Mouse (Mus musculus): ENCODE results near the gene Ift122. TPM values are rescaled to one million over a fixed set of nuclear protein-coding genes. Genes with fewer than 3 reads are reported as not detected.

The Ift122 gene
- polyA plus RNA-seq, 1 experiment from 2014 or later, result 2.7 TPM

DNA sequence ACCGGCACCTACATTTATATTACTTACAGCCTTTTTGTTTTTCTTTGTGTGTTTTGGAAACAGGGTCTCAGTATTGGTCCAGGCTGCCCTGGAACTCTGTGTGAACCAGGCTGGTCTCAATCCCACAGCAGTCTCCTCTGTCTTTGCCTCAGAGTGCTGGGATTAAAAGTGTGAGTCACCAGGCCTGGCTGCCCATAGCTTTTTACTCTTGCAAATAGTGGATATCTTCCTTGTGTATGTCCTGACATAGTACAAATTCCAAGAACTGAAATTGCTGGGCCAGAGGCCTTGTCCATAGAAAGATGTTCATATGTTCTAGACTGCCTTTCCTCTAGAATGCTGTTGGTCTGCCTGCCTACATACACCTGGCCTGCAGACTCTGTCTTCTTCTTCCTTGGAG lies 43.1 kb downstream of the Ift122 start:
- Histone ChIP-seq H3K27me3 (ENCODE audit: control insufficient read depth, insufficient read depth, low read depth, low read length) (no peaks in the 10 kb centered on the region), H3K36me3 (ENCODE audit: control insufficient read depth, insufficient read depth) (no peaks in the 10 kb centered on the region), H3K27ac (ENCODE audit: low read length) (no peak overlapping the region), H3K4me2 (ENCODE audit: low read depth, low read length) (no peak overlapping the region), H3K9ac (ENCODE audit: low read depth, low read length) (no peak overlapping the region), H3K4me3 (ENCODE audit: low read depth, low read length) (no peak overlapping the region), H3K4me1 (ENCODE audit: control insufficient read depth, low read depth, low read length) (no peaks in the 10 kb centered on the region), H3K9me3 (replicated peaks; ENCODE audit: control insufficient read depth, low read length) (no peaks in the 10 kb centered on the region)
- 79% methylated on average over 1 of the region's 1 CpGs for WGBS (ENCODE audit: insufficient replicate concordance)
- no peak for ATAC-seq (ENCODE audit: low read depth)

GRCm38 (mm10) chr6:115897117-115897516 lies 43.8 kb downstream of the Ift122 start:
- H3K36me3 ChIP-seq (ENCODE audit: control insufficient read depth, insufficient read depth), result no peaks in the 10 kb centered on the region
- 30% methylated on average over 4 of the region's 4 CpGs for WGBS (ENCODE audit: insufficient replicate concordance)
- H3K27ac ChIP-seq (ENCODE audit: low read length), result no peak overlapping the region
- H3K9me3 ChIP-seq (replicated peaks; ENCODE audit: control insufficient read depth, low read length), result no peaks in the 10 kb centered on the region
- no peak for ATAC-seq (ENCODE audit: low read depth)
- H3K9ac ChIP-seq (ENCODE audit: low read depth, low read length), result no peak overlapping the region
- no peak overlapping the region for H3K4me3 ChIP-seq (ENCODE audit: low read depth, low read length)
- H3K4me1 ChIP-seq (ENCODE audit: control insufficient read depth, low read depth, low read length), result no peaks in the 10 kb centered on the region
- H3K27me3 ChIP-seq (ENCODE audit: control insufficient read depth, insufficient read depth, low read depth, low read length), result no peaks in the 10 kb centered on the region
- no peak overlapping the region for H3K4me2 ChIP-seq (ENCODE audit: low read depth, low read length)

DNA sequence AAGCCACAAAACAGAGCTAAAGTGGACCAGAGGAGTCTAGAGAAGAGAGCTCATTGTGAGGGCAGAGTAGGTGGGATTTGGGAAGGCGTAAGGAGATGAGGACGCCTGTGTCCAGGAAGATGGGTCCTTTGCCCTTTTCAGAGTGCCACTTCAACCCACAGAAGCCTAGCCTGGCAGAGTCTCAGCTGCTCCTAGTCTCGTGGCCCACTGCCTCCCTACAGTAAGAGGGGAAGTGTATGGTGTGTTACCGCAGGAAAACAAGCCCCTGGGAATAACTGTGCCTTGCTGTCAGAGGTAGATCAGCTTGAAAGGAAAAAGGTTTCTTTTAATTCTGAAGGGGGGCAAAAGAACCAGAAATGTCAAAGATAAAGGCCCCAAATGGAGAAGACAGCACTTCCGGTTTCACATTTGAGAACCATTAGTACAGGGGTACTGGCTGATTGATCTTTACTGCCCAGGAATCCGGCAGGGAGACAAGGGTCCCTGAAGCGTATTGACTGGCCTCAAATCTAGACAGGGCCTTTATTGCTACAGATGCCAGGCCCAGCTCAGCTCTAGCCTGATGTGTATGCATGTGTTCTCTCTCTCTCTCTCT lies 44.8 kb downstream of the Ift122 start:
- WGBS (ENCODE audit: insufficient replicate concordance), result 51% methylated on average over 7 of the region's 7 CpGs
- ATAC-seq (ENCODE audit: low read depth), result no peak
- Histone ChIP-seq H3K4me1 (ENCODE audit: control insufficient read depth, low read depth, low read length) (no peaks in the 10 kb centered on the region), H3K4me2 (ENCODE audit: low read depth, low read length) (no peak overlapping the region), H3K4me3 (ENCODE audit: low read depth, low read length) (no peak overlapping the region), H3K9me3 (replicated peaks; ENCODE audit: control insufficient read depth, low read length) (no peaks in the 10 kb centered on the region), H3K27ac (ENCODE audit: low read length) (no peak overlapping the region), H3K9ac (ENCODE audit: low read depth, low read length) (no peak overlapping the region), H3K36me3 (ENCODE audit: control insufficient read depth, insufficient read depth) (no peaks in the 10 kb centered on the region), H3K27me3 (ENCODE audit: control insufficient read depth, insufficient read depth, low read depth, low read length) (no peaks in the 10 kb centered on the region)

GRCm38 (mm10) chr6:115901062-115901461 lies 47.8 kb downstream of the Ift122 start:
- peak; percentile 43; the same call in 1 of the 2 replicates for ATAC-seq (ENCODE audit: low read depth)
- 1% methylated on average over 3 of the region's 3 CpGs for WGBS (ENCODE audit: insufficient replicate concordance)
- no peak overlapping the region for H3K27ac ChIP-seq (ENCODE audit: low read length)

GRCm38 (mm10) chr6:115901489-115901931 lies 48.2 kb downstream of the Ift122 start:
- H3K27me3 ChIP-seq (ENCODE audit: control insufficient read depth, insufficient read depth, low read depth, low read length), result no peaks in the 10 kb centered on the region
- H3K9me3 ChIP-seq (replicated peaks; ENCODE audit: control insufficient read depth, low read length), result no peaks in the 10 kb centered on the region
- H3K4me2 ChIP-seq (ENCODE audit: low read depth, low read length), result no peak overlapping the region
- H3K4me3 ChIP-seq (ENCODE audit: low read depth, low read length), result no peak overlapping the region
- WGBS (ENCODE audit: insufficient replicate concordance), result 73% methylated on average over 8 of the region's 8 CpGs
- no peak overlapping the region for H3K9ac ChIP-seq (ENCODE audit: low read depth, low read length)
- 0 out of 2 replicates have a peak, but pooled peaks have one; percentile 7 for ATAC-seq (ENCODE audit: low read depth)
- no peak overlapping the region for H3K27ac ChIP-seq (ENCODE audit: low read length)
- H3K36me3 ChIP-seq (ENCODE audit: control insufficient read depth, insufficient read depth), result no peaks in the 10 kb centered on the region
- H3K4me1 ChIP-seq (ENCODE audit: control insufficient read depth, low read depth, low read length), result no peaks in the 10 kb centered on the region

More at GRCm38 (mm10) chr6:115901062-115901461, 47.8 kb downstream of the Ift122 start:
- Histone ChIP-seq H3K9me3 (replicated peaks; ENCODE audit: control insufficient read depth, low read length) (no peaks in the 10 kb centered on the region), H3K27me3 (ENCODE audit: control insufficient read depth, insufficient read depth, low read depth, low read length) (no peaks in the 10 kb centered on the region), H3K4me3 (ENCODE audit: low read depth, low read length) (no peak overlapping the region), H3K4me1 (ENCODE audit: control insufficient read depth, low read depth, low read length) (no peaks in the 10 kb centered on the region), H3K4me2 (ENCODE audit: low read depth, low read length) (no peak overlapping the region), H3K9ac (ENCODE audit: low read depth, low read length) (no peak overlapping the region), H3K36me3 (ENCODE audit: control insufficient read depth, insufficient read depth) (no peaks in the 10 kb centered on the region)

- H3K27me3 ChIP-seq (ENCODE audit: control insufficient read depth, insufficient read depth, low read depth, low read length), result no peaks in the 10 kb centered on the region
- H3K9ac ChIP-seq (ENCODE audit: low read depth, low read length), result no peak overlapping the region
- H3K9me3 ChIP-seq (replicated peaks; ENCODE audit: control insufficient read depth, low read length), result no peaks in the 10 kb centered on the region
- H3K27ac ChIP-seq (ENCODE audit: low read length), result no peak overlapping the region
- ATAC-seq (ENCODE audit: low read depth), result no peak
- 59% methylated on average over 3 of the region's 3 CpGs for WGBS (ENCODE audit: insufficient replicate concordance)
- H3K4me1 ChIP-seq (ENCODE audit: control insufficient read depth, low read depth, low read length), result no peaks in the 10 kb centered on the region
- no peak overlapping the region for H3K4me3 ChIP-seq (ENCODE audit: low read depth, low read length)
- H3K4me2 ChIP-seq (ENCODE audit: low read depth, low read length), result no peak overlapping the region
- no peaks in the 10 kb centered on the region for H3K36me3 ChIP-seq (ENCODE audit: control insufficient read depth, insufficient read depth)
Measured at GRCm38 (mm10) chr6:115902545-115902944, 49.3 kb downstream of the Ift122 start.

DNA sequence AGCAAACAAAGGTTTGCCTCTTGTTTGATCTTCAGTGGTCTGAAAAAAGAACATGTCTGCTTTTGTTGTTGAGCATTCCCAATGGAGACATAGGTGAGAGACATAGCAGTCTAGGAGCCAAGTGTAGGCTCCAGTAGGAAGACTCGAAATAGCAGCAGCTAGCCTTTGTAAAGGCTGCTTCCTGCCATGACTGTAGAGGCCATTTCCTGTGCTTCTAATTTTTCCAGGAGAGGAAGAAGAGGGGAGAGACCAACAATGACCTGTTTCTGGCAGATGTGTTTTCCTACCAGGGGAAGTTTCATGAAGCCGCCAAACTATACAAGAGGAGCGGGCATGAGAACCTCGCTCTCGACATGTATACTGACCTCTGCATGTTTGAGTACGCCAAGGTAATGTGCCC lies 52.3 kb downstream of the Ift122 start:
- no peak for ATAC-seq (ENCODE audit: low read depth)
- no peak overlapping the region for H3K4me2 ChIP-seq (ENCODE audit: low read depth, low read length)
- no peaks in the 10 kb centered on the region for H3K9me3 ChIP-seq (replicated peaks; ENCODE audit: control insufficient read depth, low read length)
- H3K4me3 ChIP-seq (ENCODE audit: low read depth, low read length), result no peak overlapping the region
- H3K27me3 ChIP-seq (ENCODE audit: control insufficient read depth, insufficient read depth, low read depth, low read length), result no peaks in the 10 kb centered on the region
- H3K4me1 ChIP-seq (ENCODE audit: control insufficient read depth, low read depth, low read length), result peaks cover 7% of the 10 kb centered on the region
- WGBS (ENCODE audit: insufficient replicate concordance), result 65% methylated on average over 6 of the region's 6 CpGs
- no peak overlapping the region for H3K9ac ChIP-seq (ENCODE audit: low read depth, low read length)
- H3K27ac ChIP-seq (ENCODE audit: low read length), result no peak overlapping the region
- no peaks in the 10 kb centered on the region for H3K36me3 ChIP-seq (ENCODE audit: control insufficient read depth, insufficient read depth)

DNA sequence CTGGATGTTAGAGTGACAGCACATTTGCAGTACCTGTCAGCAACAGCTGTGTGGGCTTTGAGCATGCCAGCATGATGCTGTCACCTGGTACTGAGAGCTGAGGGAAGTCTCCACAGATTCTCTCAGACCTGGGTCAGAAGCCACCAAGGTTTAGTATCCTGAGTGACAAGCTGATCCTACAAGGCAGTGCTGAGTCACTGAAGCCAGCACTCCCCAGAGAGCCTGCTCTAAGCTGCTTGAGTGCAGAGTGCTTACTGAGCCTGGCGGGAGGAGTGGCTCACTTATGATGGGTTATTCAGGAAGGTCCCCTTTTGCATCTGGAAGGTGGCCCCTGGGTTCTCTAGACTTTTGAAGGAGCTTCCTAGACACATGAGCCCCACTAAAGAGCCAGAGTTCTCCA lies 53.2 kb downstream of the Ift122 start:
- H3K36me3 ChIP-seq (ENCODE audit: control insufficient read depth, insufficient read depth), result no peaks in the 10 kb centered on the region
- no peak for ATAC-seq (ENCODE audit: low read depth)
- 26% methylated on average over 1 of the region's 1 CpGs for WGBS (ENCODE audit: insufficient replicate concordance)
- no peak overlapping the region for H3K4me2 ChIP-seq (ENCODE audit: low read depth, low read length)
- H3K27me3 ChIP-seq (ENCODE audit: control insufficient read depth, insufficient read depth, low read depth, low read length), result no peaks in the 10 kb centered on the region
- H3K4me3 ChIP-seq (ENCODE audit: low read depth, low read length), result no peak overlapping the region
- no peak overlapping the region for H3K9ac ChIP-seq (ENCODE audit: low read depth, low read length)
- H3K27ac ChIP-seq (ENCODE audit: low read length), result no peak overlapping the region
- H3K9me3 ChIP-seq (replicated peaks; ENCODE audit: control insufficient read depth, low read length), result no peaks in the 10 kb centered on the region
- H3K4me1 ChIP-seq (ENCODE audit: control insufficient read depth, low read depth, low read length), result peaks cover 7% of the 10 kb centered on the region

GRCm38 (mm10) chr6:115906871-115907270 lies 53.6 kb downstream of the Ift122 start:
- H3K4me3 ChIP-seq (ENCODE audit: low read depth, low read length), result no peak overlapping the region
- H3K36me3 ChIP-seq (ENCODE audit: control insufficient read depth, insufficient read depth), result no peaks in the 10 kb centered on the region
- no peaks in the 10 kb centered on the region for H3K9me3 ChIP-seq (replicated peaks; ENCODE audit: control insufficient read depth, low read length)
- no peaks in the 10 kb centered on the region for H3K27me3 ChIP-seq (ENCODE audit: control insufficient read depth, insufficient read depth, low read depth, low read length)
- no peak for ATAC-seq (ENCODE audit: low read depth)
- H3K4me2 ChIP-seq (ENCODE audit: low read depth, low read length), result no peak overlapping the region
- no peak overlapping the region for H3K27ac ChIP-seq (ENCODE audit: low read length)
- H3K9ac ChIP-seq (ENCODE audit: low read depth, low read length), result no peak overlapping the region
- WGBS (ENCODE audit: insufficient replicate concordance), result 24% methylated on average over 2 of the region's 2 CpGs
- peaks cover 7% of the 10 kb centered on the region for H3K4me1 ChIP-seq (ENCODE audit: control insufficient read depth, low read depth, low read length)

All from liver, embryonic 16.5 days (tissue).